Mouse (Mus musculus): Measurements from ENCODE around the gene Ttbk1. TPM values are rescaled to one million over a fixed set of nuclear protein-coding genes. Genes with fewer than 3 reads are reported as not detected.
A peak's percentile ranks its signal among the peaks of the same experiment; 100 is the strongest.

Gene Ttbk1
- polyA plus RNA-seq, 1 experiment from 2014 or later, result 0.06 TPM

- Histone ChIP-seq H3K4me3 (no peak overlapping the region), H3K9ac (no peak overlapping the region), H3K4me1 (peaks cover 14% of the 10 kb centered on the region), H3K4me2 (no peak overlapping the region), H3K9me3 (no peaks in the 10 kb centered on the region), H3K36me3 (no peaks in the 10 kb centered on the region), H3K27ac (no peak overlapping the region), H3K27me3 (peaks cover 65% of the 10 kb centered on the region)
- no peak for ATAC-seq (ENCODE audit: insufficient number of reproducible peaks, low FRiP score, low TSS enrichment, low read depth)
- 93% methylated on average over 16 of the region's 16 CpGs for WGBS
These were observed 41.2 kb downstream of the Ttbk1 start for GRCm38 (mm10) chr17:46446264-46446663.

- H3K4me3 ChIP-seq, result peak overlapping the region; percentile 37
- H3K9me3 ChIP-seq, result no peaks in the 10 kb centered on the region
- no peak overlapping the region for H3K27ac ChIP-seq
- peaks cover 71% of the 10 kb centered on the region for H3K27me3 ChIP-seq
- 3% methylated on average over 50 of the region's 50 CpGs for WGBS
- H3K4me1 ChIP-seq, result peaks cover 14% of the 10 kb centered on the region
- ATAC-seq (ENCODE audit: insufficient number of reproducible peaks, low FRiP score, low TSS enrichment, low read depth), result no peak
- no peaks in the 10 kb centered on the region for H3K36me3 ChIP-seq
- H3K4me2 ChIP-seq, result peak overlapping the region; percentile 54
- 0 out of 2 replicates have a peak overlapping the region, but pooled peaks have one; percentile 17 for H3K9ac ChIP-seq
These were observed 42.5 kb downstream of the Ttbk1 start for GRCm38 (mm10) chr17:46444839-46445579.

GRCm38 (mm10) chr17:46439176-46439575, 48.3 kb downstream of the Ttbk1 start:
- ATAC-seq (ENCODE audit: insufficient number of reproducible peaks, low FRiP score, low TSS enrichment, low read depth), result no peak
- Histone ChIP-seq H3K27me3 (peaks cover 48% of the 10 kb centered on the region), H3K9ac (no peak overlapping the region), H3K4me3 (no peak overlapping the region), H3K27ac (no peak overlapping the region), H3K4me1 (peaks cover 13% of the 10 kb centered on the region; the same call in 1 of the 2 replicates), H3K4me2 (no peak overlapping the region), H3K36me3 (no peaks in the 10 kb centered on the region), H3K9me3 (no peaks in the 10 kb centered on the region)
- WGBS, result 92% methylated on average over 10 of the region's 10 CpGs

- 73% methylated on average over 4 of the region's 4 CpGs for WGBS
- no peak within 1 kb of the TSS for H3K27ac ChIP-seq
- H3K27me3 ChIP-seq, result peaks cover 40% of the 10 kb centered on the region
- no peaks in the 10 kb centered on the region for H3K9me3 ChIP-seq
- no peak within 1 kb of the TSS for H3K9ac ChIP-seq
- H3K4me3 ChIP-seq, result no peak within 1 kb of the TSS
- no peak within 1 kb of the TSS for H3K4me2 ChIP-seq
- H3K4me1 ChIP-seq, result peaks cover 19% of the 10 kb centered on the region
- no peak for ATAC-seq (ENCODE audit: insufficient number of reproducible peaks, low FRiP score, low TSS enrichment, low read depth)
- H3K36me3 ChIP-seq, result no peaks in the 10 kb centered on the region
These were observed 49.1 kb downstream of the Ttbk1 start, which contains the start of gene Slc22a7 for GRCm38 (mm10) chr17:46438298-46438873. Gene Slc22a7 (minus strand): TSS chr17:46438457.

- WGBS, result 21% methylated on average over 23 of the region's 23 CpGs
- Histone ChIP-seq H3K9me3 (no peaks in the 10 kb centered on the region), H3K27me3 (peaks cover 24% of the 10 kb centered on the region), H3K4me2 (0 out of 2 replicates have a peak overlapping the region, but pooled peaks have one; percentile 8), H3K36me3 (no peaks in the 10 kb centered on the region), H3K27ac (no peak overlapping the region), H3K4me3 (no peak overlapping the region), H3K4me1 (peaks cover 11% of the 10 kb centered on the region), H3K9ac (no peak overlapping the region)
- ATAC-seq (ENCODE audit: insufficient number of reproducible peaks, low FRiP score, low TSS enrichment, low read depth), result no peak
These were observed 50.7 kb downstream of the Ttbk1 start for GRCm38 (mm10) chr17:46436672-46437366.

GRCm38 (mm10) chr17:46433627-46434026, 53.8 kb downstream of the Ttbk1 start:
- Histone ChIP-seq H3K27ac (no peak overlapping the region), H3K36me3 (no peaks in the 10 kb centered on the region), H3K4me2 (peak overlapping the region; percentile 37), H3K27me3 (peaks cover 17% of the 10 kb centered on the region; the same call in 1 of the 2 replicates), H3K9ac (no peak overlapping the region), H3K9me3 (no peaks in the 10 kb centered on the region), H3K4me1 (peaks cover 21% of the 10 kb centered on the region), H3K4me3 (peak overlapping the region; percentile 17)
- ATAC-seq (ENCODE audit: insufficient number of reproducible peaks, low FRiP score, low TSS enrichment, low read depth), result no peak
- 8% methylated on average over 17 of the region's 17 CpGs for WGBS

- ATAC-seq (ENCODE audit: insufficient number of reproducible peaks, low FRiP score, low TSS enrichment, low read depth), result no peak
- H3K27me3 ChIP-seq, result 0 out of 2 replicates have a peak, but pooled peaks cover 3% of the 10 kb centered on the region
- no peak within 1 kb of the TSS for H3K9ac ChIP-seq
- H3K4me3 ChIP-seq, result peak within 1 kb of the TSS; percentile 24
- peak within 1 kb of the TSS; percentile 37 for H3K4me2 ChIP-seq
- no peak within 1 kb of the TSS for H3K27ac ChIP-seq
- WGBS, result 14% methylated on average over 18 of the region's 18 CpGs
- peaks cover 14% of the 10 kb centered on the region for H3K4me1 ChIP-seq
- H3K9me3 ChIP-seq, result no peaks in the 10 kb centered on the region
- 0 out of 2 replicates have a peak, but pooled peaks cover 3% of the 10 kb centered on the region for H3K36me3 ChIP-seq
These were observed 58.6 kb downstream of the Ttbk1 start, which contains the start of gene Crip3 for GRCm38 (mm10) chr17:46428761-46429414. Gene Crip3 (plus strand): TSS chr17:46428926.

- Histone ChIP-seq H3K4me3 (no peak overlapping the region), H3K9ac (no peak overlapping the region), H3K4me1 (peaks cover 10% of the 10 kb centered on the region), H3K27me3 (0 out of 2 replicates have a peak, but pooled peaks cover 3% of the 10 kb centered on the region), H3K9me3 (no peaks in the 10 kb centered on the region), H3K27ac (no peak overlapping the region), H3K36me3 (0 out of 2 replicates have a peak, but pooled peaks cover 3% of the 10 kb centered on the region), H3K4me2 (no peak overlapping the region)
- no peak for ATAC-seq (ENCODE audit: insufficient number of reproducible peaks, low FRiP score, low TSS enrichment, low read depth)
These were observed 61.0 kb downstream of the Ttbk1 start for GRCm38 (mm10) chr17:46426496-46426895.

- Histone ChIP-seq H3K9me3 (no peaks in the 10 kb centered on the region), H3K27me3 (no peaks in the 10 kb centered on the region), H3K4me2 (no peak overlapping the region), H3K27ac (no peak overlapping the region), H3K4me1 (peaks cover 6% of the 10 kb centered on the region; the same call in 1 of the 2 replicates), H3K4me3 (no peak overlapping the region), H3K36me3 (peaks cover 5% of the 10 kb centered on the region), H3K9ac (no peak overlapping the region)
- ATAC-seq (ENCODE audit: insufficient number of reproducible peaks, low FRiP score, low TSS enrichment, low read depth), result no peak
These were observed 67.8 kb downstream of the Ttbk1 start for GRCm38 (mm10) chr17:46419717-46420116.

- no peak overlapping the region for H3K27ac ChIP-seq
- WGBS, result 69% methylated on average over 5 of the region's 5 CpGs
- ATAC-seq (ENCODE audit: insufficient number of reproducible peaks, low FRiP score, low TSS enrichment, low read depth), result no peak
- H3K4me3 ChIP-seq, result no peak overlapping the region
- H3K9ac ChIP-seq, result no peak overlapping the region
- H3K9me3 ChIP-seq, result no peaks in the 10 kb centered on the region
- no peak overlapping the region for H3K4me2 ChIP-seq
- H3K4me1 ChIP-seq, result peaks cover 6% of the 10 kb centered on the region; the same call in 1 of the 2 replicates
- H3K27me3 ChIP-seq, result no peaks in the 10 kb centered on the region
- peaks cover 6% of the 10 kb centered on the region for H3K36me3 ChIP-seq
These were observed 68.8 kb downstream of the Ttbk1 start for GRCm38 (mm10) chr17:46418628-46419027.

- 28% methylated on average over 3 of the region's 3 CpGs for WGBS
- ATAC-seq (ENCODE audit: insufficient number of reproducible peaks, low FRiP score, low TSS enrichment, low read depth), result no peak
- H3K4me3 ChIP-seq, result no peak overlapping the region
- H3K36me3 ChIP-seq, result peaks cover 73% of the 10 kb centered on the region
- H3K4me2 ChIP-seq, result no peak overlapping the region
- no peaks in the 10 kb centered on the region for H3K9me3 ChIP-seq
- no peak overlapping the region for H3K9ac ChIP-seq
- no peak overlapping the region for H3K27ac ChIP-seq
- H3K4me1 ChIP-seq, result no peaks in the 10 kb centered on the region
- no peaks in the 10 kb centered on the region for H3K27me3 ChIP-seq
These were observed 79.0 kb downstream of the Ttbk1 start for GRCm38 (mm10) chr17:46408478-46408877.

All from limb, embryonic 15.5 days (tissue).